Mouse (Mus musculus): Measurements from ENCODE around the gene Pabpn1l.
"Not testable (repeated sequence)": the region's sequence is repeated elsewhere in the genome, so short reads cannot be mapped to it uniquely, and the experiment has no call there.

The Pabpn1l gene

GRCm38 (mm10) chr8:122646337-122646736 is 23.8 kb upstream of the Pabpn1l start:
- no peak for DNase-seq

- DNase-seq, result no peak
These were observed 21.8 kb upstream of the Pabpn1l start for GRCm38 (mm10) chr8:122644175-122644954.

GRCm38 (mm10) chr8:122642071-122642470 is 19.5 kb upstream of the Pabpn1l start:
- DNase-seq, result no peak

GRCm38 (mm10) chr8:122641406-122641805 is 18.9 kb upstream of the Pabpn1l start:
- no peak for DNase-seq

GRCm38 (mm10) chr8:122640825-122641224 is 18.3 kb upstream of the Pabpn1l start:
- no peak for DNase-seq

- DNase-seq, result peak; percentile 68
These were observed 17.1 kb upstream of the Pabpn1l start for GRCm38 (mm10) chr8:122639521-122640248.

GRCm38 (mm10) chr8:122638601-122639000 is 16.1 kb upstream of the Pabpn1l start:
- DNase-seq, result no peak

GRCm38 (mm10) chr8:122637230-122637629 is 14.7 kb upstream of the Pabpn1l start:
- DNase-seq, result no peak

- DNase-seq, result no peak
These were observed 14.2 kb upstream of the Pabpn1l start for GRCm38 (mm10) chr8:122636803-122637175.

- DNase-seq, result no peak
These were observed 13.6 kb upstream of the Pabpn1l start for GRCm38 (mm10) chr8:122635878-122636802.

GRCm38 (mm10) chr8:122633205-122633604 is 10.7 kb upstream of the Pabpn1l start:
- DNase-seq, result no peak

GRCm38 (mm10) chr8:122632134-122632533 is 9.6 kb upstream of the Pabpn1l start:
- not testable (repeated sequence) for DNase-seq

- DNase-seq, result peak; percentile 53
These were observed 8.2 kb upstream of the Pabpn1l start for GRCm38 (mm10) chr8:122630696-122631095.

- DNase-seq, result no peak
These were observed 6.8 kb upstream of the Pabpn1l start for GRCm38 (mm10) chr8:122629388-122629787.

GRCm38 (mm10) chr8:122626896-122627295 is 4.4 kb upstream of the Pabpn1l start:
- DNase-seq, result no peak

- DNase-seq, result no peak
These were observed 3.3 kb upstream of the Pabpn1l start for GRCm38 (mm10) chr8:122625811-122626210.

GRCm38 (mm10) chr8:122624653-122625052 is 2.1 kb upstream of the Pabpn1l start:
- DNase-seq, result no peak

- no peak for DNase-seq
These were observed 1.5 kb upstream of the Pabpn1l start for GRCm38 (mm10) chr8:122623844-122624642.

- no peak for DNase-seq
These were observed 2.1 kb downstream of the Pabpn1l start for GRCm38 (mm10) chr8:122620446-122620845.

GRCm38 (mm10) chr8:122618660-122619378 is 3.7 kb downstream of the Pabpn1l start:
- no peak for DNase-seq

- peak; percentile 88 for DNase-seq
These were observed 4.5 kb downstream of the Pabpn1l start for GRCm38 (mm10) chr8:122617947-122618546.
